Mouse (Mus musculus) testis, adult 2 months (tissue): Measurements from ENCODE around the gene Pros1.

Experiments
- CTCF ChIP-seq: fragments of 200-500 bp; IDR thresholded peaks from 2 replicates; pipeline ENCODE4 v1.5.1; 2012; ENCODE audit warnings: low read depth, mild to moderate bottlenecking, inconsistent platforms, low read length, moderate library complexity; ENCODE audit not compliant: control insufficient read depth, insufficient read depth, insufficient replicate concordance
- POLR2A ChIP-seq: fragments of 200-500 bp; IDR thresholded peaks from 2 replicates; pipeline ENCODE4 v1.6.1; 2012; ENCODE audit warnings: low read depth, mild to moderate bottlenecking, inconsistent platforms, low read length, moderate library complexity; ENCODE audit not compliant: control insufficient read depth

GRCm38 (mm10) chr16:62942418-62943410 lies 88.6 kb downstream of the Pros1 start:
- no peak for TF ChIP-seq POLR2A
- TF ChIP-seq CTCF: no peak
